Mouse (Mus musculus): Measurements from ENCODE around the gene Fam19a1.
"Not testable (repeated sequence)": the region's sequence is repeated elsewhere in the genome, so short reads cannot be mapped to it uniquely, and the experiment has no call there.

The Fam19a1 gene

DNA sequence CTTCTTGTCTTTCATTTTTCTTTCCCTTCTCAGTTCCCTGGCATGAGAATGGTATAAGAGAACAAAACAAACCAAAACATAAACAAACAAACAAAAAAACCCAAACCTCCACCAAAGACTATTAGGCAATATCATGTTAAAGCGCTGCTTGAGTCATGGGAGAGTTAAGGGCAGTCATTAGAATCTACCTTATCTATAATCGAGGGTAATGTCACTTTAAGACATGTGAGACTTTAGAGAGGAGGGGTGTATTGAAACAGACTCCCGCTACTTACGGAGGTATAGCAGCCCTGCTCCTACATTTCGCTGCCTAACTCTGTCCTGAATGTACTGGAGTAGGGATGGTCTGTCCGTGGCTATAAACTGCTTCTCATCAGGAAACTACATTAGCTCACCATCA lies at the start of gene Fam19a1:
Gene Fam19a1, plus strand, starts transcription at position 301 of the 400 bp plus-strand sequence.
- DNase-seq (ENCODE audit: low spot score in 2 of 2) = no peak

DNA sequence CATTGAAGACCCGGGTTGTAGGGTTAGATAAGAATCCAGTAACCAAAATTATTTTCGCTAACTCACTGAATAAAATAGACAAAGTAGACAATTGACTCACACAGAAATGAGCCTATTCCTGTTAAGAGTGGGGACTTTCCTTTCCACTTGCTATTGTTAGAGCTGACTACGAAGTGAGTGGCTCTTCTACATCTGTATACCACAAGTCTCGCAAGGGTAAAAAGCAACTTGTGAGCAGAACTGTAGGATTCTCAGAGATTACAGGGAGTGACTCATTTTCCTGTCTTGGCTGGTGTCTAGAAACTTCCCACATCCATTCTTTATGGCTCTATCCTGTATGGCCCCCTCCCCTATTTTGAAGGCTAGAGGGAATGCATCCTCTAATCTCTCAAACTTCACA lies 41.9 kb upstream of the Fam19a1 start:
- DNase-seq (ENCODE audit: low spot score in 2 of 2) = no peak

DNA sequence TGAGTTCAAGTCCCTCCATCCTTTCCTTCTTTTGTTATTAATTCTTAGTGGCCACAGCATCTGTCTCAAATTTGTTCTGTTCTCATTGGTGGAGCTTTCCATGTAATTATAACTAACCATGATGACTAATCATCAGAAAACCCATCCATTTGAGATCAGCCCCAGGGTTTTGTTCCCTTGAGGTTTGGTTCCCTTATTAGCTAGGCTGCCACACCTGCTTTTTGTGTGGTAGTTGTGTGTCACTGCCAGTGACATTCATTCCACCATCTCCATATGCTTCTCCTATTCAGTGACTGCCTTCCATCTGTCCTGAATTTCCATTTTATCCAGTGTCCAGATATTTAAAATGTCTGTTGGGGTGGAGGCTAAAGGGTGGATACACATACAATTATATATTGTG lies 41.4 kb upstream of the Fam19a1 start:
- DNase-seq (ENCODE audit: low spot score in 2 of 2) = no peak

DNA sequence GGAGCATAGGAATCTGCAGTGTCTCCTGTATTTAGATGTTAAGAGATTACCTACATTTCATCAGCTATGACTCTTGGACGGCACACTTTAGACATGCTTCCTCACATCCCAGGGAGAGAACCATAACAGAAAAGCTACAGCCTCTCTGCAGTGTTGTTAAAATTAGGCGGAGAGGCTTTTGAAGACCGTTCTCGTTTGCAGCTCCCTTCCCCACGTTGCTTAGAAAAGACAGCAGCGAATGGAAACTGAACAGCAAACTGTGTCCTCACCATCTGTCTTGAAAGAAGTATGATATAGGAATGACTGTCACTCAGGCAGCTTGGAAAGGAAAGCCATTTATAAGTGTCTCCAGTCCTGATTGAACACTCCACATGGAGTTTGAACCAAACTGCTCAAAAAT lies 23.0 kb upstream of the Fam19a1 start:
- peak in 1 of 2 experiments; percentile 42 for DNase-seq (ENCODE audit: low spot score in 2 of 2)

DNA sequence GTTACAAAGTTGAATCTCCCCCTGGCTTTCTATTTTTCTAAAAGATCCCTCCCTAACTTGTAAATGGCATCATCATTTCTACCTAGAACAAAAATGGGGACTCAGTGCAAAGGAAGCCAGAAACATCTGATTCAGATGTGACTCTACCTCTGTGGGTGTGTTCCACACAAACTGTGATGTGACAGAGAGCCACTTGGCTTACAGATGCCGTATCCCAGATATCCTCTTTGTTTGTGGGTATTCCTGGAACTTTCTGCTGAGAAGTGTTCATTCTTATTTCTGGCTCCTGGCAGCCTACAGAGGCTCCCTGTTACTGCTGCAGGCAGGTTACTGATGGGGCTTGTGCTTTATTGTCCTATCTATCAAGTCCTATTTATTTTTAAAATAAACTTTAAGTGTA lies 19.2 kb upstream of the Fam19a1 start:
- no peak for DNase-seq (ENCODE audit: low spot score in 2 of 2)

DNA sequence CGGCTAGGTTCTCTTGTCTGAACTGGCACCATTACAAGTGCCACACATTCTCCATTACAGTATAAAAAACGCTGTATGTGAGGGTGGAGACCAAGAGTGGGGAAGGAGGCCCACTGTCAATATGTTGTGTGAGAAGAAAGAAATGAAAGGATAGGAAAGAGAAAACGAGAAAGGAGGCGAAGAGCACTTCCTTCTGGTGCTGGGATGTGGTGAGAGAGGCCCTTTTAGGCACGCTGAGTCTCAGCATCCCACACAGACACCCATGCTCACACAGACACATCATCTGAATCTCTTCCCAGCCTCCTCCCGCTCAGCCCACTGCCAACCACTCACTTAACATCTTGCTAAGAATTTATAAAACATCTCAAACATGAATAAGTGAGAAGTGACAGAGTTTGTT lies 14.7 kb upstream of the Fam19a1 start:
- DNase-seq (ENCODE audit: low spot score in 2 of 2) = peak; percentile 66 to 86

DNA sequence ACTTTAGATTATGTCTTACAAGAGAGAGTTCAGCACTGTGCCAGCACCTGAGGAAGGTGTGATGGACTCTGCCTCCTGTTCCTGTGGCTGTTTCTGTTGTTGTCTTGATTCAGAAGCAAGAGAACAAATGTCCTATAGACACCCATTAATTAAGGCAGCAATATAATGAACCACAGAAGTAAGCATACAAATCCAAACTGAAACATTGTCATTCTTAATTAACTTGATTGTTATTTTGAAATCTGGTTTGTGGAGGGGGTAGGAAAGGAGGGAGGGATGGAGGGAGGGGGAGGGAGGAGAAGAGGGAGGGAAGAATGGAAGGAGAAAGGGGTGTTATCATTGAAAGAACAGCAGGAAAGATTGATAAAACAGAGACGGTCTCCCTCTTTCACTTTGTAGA lies 1.3 kb upstream of the Fam19a1 start:
- no peak for DNase-seq (ENCODE audit: low spot score in 2 of 2)

DNA sequence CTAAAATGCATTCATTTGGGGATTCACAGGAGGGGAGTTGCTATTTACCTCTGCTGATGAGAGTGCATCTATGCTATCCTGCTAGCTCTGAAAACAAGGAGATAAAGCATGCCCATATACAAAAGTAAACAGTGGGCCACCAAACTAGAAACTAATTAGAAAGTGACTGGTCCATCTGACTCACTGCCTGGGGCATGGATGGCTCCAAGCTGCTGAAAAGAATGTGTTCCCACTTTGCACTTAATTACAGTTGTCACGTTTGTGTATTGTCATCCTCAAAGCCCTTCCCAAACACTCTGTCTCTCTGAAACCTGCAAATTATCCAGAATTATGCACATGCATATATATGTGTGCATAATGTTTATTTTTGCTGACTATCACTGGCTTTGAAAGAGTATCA lies 1.2 kb downstream of the Fam19a1 start:
- DNase-seq (ENCODE audit: low spot score in 2 of 2) = no peak

DNA sequence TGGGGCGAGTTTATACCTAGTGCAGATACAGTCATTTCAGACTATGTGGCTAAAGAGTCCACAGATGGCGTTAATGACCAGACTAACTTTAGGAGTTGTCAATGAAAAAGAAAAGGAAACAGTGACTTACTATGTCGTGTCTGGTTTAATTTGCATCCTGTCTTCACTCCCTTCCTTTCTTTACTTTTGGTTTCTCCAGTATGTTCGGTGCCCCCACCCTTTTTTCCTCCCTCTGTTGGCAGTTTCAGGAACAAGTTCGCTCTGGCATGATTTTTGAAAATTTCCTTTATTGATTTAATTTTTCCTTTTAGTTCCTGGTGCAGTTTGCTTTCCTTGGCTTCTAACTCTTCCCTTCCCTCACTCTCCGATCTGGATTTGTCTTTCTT lies 3.2 kb downstream of the Fam19a1 start:
- DNase-seq (ENCODE audit: low spot score in 2 of 2) = no peak

DNA sequence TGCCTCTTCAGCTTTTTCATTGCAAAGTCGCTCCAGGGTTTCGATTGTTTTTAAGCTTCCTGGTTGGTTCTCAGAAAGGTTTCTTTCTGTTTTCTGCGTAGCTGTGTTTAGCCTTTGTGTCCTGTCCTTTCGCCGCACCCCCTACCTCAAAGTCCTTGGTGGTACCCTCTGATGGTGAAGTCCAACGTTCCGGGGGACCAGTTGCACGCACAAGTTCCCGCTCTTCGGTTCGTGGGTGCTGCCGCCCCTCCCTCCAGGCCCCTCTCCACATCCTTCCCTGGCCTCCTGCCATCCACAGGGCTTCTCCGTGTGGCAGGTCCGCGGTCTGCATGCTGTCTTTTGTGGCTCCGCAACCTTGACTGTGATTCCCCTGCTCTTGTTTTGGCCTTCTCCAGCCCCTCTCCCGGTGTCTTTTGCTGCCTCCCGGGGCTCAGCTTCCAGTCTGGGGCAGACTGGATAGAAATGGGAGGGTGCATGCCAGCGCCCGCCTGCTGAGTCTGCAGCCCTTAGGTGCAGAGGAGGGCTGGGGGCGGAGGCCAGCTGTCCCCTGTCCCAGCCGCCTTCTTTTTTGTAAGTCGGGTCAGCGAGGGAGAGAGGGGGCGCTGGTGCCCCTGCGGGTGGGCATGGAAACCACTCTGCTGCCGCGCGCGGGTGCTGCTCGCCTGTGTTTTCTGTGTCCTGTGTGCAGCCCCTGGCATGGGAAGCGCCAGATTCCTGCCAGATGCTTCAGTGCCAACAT lies 3.7 kb downstream of the Fam19a1 start:
- DNase-seq (ENCODE audit: low spot score in 2 of 2) = peak; percentile 47 to 50

DNA sequence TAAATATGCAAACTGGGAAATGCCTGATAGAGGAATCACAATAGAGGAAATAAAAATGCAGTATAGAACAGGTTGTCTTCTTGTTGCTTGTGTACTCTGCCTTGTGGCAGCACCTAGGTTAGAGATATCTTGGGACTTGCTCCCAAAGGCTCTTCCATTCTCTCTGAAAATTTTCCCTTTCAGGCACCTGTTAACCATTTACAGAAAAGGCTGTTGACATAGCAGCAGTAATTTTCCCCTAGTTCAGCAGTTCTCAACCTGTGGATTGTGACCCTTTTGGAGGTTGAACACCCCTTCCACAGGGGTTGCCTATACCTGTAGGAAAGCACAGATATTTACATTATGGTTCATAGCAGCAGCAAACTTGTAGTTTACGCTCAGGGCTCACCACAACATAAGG lies 30.4 kb downstream of the Fam19a1 start:
- no peak for DNase-seq (ENCODE audit: low spot score in 2 of 2)

DNA sequence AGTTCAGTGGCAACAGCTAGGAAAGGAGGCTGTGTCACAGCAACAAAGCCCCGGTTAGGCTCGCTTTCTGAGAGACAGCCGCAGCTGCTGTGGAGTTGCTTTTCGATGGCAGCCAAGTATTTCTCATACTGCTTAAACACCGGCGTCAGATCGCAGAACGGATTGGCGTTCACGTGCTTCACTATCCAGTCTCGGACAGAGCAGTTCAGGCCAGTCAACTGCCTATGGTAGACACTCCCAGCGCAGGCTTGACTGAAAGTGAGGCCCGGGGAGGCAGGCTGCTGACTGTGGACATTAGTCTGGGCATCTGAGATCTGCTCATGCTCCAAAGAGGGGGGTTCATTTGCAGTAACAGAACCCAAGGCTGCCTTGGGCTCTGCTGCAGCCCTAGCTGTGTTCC lies 52.4 kb downstream of the Fam19a1 start:
- no peak for DNase-seq (ENCODE audit: low spot score in 2 of 2)

DNA sequence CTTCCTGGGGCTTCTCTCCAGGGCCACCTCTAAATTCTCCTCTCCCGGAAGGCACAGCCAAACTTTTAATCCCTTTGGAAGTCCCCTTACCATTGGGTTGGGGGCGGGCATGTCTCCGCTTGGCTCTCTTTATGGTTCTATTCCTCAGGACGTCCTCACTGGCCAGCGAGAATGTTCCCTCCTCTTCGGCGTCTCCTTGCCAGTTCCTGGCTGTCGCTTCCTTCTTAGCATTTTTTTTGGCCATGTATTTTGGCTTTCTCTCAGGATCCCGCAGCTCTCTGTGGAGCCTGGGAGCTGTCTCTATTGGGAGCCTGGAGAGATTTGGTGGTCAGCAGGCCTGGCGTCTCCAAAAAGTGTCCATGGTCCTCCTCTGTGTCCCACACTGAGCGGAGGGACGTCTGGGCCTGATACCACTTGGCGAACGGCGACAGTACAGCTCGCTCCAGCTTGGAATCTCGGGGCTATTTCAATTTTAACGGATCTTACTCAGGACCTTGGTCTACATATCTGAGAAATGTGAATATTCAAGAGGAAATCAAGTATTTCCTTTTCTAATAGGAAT lies 52.9 kb downstream of the Fam19a1 start, which contains the start of gene 1700123L14Rik:
Gene 1700123L14Rik, minus strand, starts transcription at position 426 of the 562 bp plus-strand sequence.
- DNase-seq (ENCODE audit: low spot score in 2 of 2) = no peak

DNA sequence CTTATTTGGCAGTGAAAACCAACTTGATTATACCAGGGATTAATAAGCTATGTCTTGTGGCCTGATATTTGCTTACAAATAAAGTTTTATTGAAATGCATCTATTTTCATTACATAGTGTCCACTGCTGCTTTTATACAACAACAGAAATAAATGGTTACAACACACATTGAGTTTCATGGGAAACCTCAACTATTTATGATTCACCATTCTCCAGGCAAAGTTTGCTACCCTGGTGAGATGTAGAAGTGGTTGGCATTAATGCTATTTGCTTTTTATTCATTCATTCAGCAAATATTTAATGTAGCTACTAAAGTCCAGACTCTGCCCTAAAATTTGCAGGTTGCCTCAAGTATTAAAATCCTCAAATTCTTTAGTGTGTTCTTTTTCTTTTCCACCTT lies 54.1 kb downstream of the Fam19a1 start:
- no peak for DNase-seq (ENCODE audit: low spot score in 2 of 2)

DNA sequence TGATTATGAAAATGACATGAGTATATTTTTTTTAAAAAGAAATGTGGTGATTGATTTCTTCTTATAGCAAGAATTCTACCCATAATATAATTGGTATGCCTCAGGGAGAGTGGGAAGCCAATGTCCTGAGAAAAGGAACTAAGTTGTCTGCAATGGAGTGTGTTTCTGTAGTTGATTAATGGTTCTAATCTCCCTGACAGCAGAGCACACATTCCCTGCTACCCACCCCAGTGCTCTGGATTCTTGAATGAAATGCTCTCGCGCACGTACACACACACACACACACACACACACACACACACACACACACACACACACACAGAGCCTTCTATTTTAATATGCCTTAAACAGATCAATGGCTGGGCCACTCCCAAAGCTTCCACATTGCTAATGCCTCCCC lies 60.7 kb downstream of the Fam19a1 start:
- no peak for DNase-seq (ENCODE audit: low spot score in 2 of 2)

DNA sequence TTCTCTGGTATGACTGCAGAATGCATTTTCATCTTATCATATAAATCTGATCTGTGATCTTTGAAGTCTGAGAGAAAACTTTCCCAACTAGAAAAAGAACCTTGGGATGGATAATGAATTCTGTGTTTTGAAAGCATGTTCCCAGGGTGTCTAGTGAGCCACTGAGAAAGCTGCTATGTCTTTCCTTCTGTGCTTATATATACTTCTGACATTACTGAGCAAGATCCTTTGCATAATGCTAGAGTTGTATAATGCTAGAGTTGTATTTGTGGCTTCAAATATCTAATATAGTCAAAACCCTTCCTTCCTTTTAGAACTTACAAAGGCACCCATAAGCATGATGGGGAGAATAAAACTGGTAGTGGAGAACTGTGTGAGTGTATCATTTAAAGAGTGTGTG lies 65.6 kb downstream of the Fam19a1 start:
- no peak for DNase-seq (ENCODE audit: low spot score in 2 of 2)

DNA sequence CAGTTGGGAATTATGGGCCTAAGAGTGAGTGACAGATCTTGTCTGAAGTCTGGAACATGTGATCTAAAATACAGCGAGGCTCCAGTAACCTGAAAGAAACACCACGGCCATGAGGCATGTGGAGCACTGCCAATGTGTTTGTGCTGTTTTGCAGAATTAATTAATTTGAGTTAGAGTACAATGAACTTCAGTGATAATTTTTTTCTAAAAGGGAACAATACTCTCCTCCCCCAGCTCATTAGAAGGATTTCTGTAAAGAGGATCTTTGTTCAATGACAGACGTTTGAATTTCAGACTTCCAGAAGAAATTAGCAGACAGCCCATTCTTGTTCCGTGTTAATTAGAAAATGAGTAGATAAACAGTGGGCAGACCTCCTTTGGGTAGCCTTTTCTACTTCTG lies 70.4 kb downstream of the Fam19a1 start:
- no peak for DNase-seq (ENCODE audit: low spot score in 2 of 2)

DNA sequence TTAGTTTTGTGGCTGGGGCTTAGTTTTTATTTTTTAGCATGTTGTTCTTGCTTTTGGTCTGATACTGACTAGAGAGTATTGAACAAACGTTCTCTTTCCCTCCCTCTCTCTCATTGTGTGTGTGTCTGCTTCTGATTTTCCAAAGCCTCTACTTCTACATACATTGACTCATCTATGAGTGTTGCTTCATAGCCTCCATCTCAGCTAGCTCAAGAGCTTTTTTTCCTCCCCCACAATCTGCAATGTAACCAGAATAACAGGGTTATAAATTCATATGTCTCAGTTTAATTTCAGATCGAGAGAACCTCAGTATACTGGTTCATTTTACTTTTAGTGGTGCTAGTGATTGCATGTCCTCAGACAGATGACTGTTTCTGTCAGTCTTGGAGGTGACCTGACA lies 73.6 kb downstream of the Fam19a1 start:
- DNase-seq (ENCODE audit: low spot score in 2 of 2) = no peak

DNA sequence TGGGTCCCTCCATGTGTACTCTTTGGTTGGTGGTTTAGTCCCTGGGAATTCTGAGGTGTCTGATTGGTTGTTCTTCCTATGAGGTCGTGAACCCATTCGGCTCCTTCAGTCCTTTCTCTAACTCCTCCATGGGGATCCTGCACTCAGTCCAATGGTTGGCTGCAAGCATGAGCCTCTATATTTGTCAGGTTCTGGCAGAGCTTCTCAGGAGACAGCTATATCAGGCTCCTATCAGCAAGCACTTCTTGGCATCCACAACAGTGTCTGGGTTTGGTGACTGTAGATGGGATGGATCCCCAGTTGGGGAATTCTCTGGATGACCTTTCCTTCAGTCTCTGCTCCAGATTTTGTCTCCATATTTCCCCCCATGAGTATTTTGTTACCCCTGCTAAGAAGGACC lies 86.0 kb downstream of the Fam19a1 start:
- not testable (repeated sequence) for DNase-seq (ENCODE audit: low spot score in 2 of 2)

DNA sequence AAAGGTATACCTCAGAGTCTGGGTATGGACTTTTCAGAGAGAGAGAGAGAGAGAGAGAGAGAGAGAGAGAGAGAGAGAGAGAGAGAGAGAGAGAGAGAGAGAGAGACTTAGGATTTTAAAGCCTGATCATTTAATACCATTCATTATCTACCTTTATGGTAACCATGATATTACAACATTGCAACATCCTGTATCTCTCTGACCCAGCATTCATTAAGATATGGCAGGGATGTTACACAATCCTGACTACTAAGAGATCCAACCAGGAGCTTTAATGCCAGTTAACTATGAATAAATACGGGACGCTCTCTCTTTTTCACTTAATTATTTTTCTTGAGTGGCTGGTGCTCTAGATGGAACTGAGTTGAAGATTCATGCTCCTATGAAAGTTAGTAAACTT lies 92.4 kb downstream of the Fam19a1 start:
- no peak for DNase-seq (ENCODE audit: low spot score in 2 of 2)

DNA sequence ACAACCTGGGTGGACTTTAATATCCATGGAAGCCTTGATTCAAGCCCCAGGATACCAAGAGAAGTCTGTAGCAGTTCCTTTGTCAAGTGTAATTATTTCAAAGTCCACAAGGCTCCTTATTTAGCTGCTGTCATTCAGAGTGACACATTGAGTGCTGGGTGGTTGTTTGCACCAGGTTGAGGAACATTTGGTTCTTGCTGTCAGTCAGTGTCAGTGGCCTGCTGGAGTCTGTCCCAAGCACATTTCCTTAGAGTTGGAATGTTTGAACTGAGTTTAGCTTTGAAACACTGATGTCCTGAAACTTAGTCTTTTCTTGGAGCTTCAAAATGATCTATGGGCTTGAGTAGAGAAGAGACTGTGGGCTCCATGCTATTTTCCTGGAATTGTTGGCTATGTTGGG lies 121.9 kb downstream of the Fam19a1 start:
- DNase-seq (ENCODE audit: low spot score in 2 of 2) = no peak

DNA sequence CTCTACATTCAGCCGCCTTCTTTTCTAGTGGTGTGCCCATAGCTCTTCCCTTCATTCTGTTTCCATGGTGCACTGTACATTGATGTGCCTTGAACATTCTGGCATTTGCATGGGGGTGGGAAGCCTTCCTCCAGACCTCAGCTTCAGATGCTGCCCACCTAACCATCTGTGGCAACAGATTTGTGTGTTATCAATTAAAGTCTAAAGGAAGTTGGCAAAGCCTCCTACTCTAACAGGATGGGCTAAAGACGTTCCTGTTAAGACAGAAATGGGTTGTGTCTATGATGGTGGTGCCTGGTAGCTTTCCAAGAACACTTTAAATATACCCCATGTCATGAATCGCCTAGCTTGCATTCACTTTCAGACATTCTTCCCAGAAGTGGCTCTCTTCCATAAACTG lies 131.4 kb downstream of the Fam19a1 start:
- peak; percentile 66 to 85 for DNase-seq (ENCODE audit: low spot score in 2 of 2)

DNA sequence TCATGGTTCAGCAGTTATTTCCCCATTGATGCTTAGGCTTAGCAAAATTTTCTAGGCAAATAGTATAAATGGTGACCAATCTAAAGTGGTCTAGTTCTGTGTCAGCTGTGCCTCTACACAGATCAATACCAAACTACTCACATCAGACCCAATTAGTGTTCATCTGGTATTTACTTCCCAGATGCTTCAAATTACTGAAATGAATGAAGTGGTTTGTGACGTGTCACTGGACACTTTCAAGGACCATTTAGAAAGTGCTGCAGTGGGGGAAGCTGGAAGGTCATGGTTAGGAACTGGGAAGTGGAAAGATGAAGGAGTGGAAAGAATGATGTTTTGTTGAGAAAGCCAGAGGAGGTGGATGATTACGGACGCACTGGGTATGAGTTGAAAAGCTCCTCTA lies 139.0 kb downstream of the Fam19a1 start:
- no peak for DNase-seq (ENCODE audit: low spot score in 2 of 2)

DNA sequence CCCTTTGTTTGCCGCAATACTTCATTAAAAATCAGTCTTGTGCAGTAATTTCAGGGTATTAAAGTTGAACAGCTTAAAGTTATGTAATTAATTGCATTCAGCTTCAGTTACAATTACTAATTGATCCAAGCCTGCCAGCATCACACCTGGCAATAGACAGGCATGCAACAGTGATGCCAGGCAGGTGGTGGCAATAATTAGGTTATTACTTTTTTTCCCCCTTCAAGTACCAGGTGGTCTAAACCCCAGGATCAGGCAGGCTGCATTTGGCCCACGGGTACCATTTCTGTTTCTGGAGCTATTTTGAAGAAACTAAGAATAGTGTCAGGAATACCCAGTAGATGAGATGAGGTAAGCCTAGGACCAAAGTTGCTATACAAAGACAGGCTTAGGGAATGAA lies 141.9 kb downstream of the Fam19a1 start:
- DNase-seq (ENCODE audit: low spot score in 2 of 2) = no peak

All from right cerebral cortex, postnatal 36 days (tissue).